Mouse (Mus musculus) gastrocnemius, adult 18-20 months (tissue): ENCODE results near the gene Ppp1r13l. TPM values are rescaled to one million over a fixed set of nuclear protein-coding genes. Genes with fewer than 3 reads are reported as not detected.

Experiments
- DNase-seq: peaks from one replicate; pipeline ENCODE4 v3.0.0; 2021; ENCODE audit warnings: low spot score
- microRNA-seq: library from miRNA; unstranded; fragments of <30 nt; microRNA quantifications from one replicate; pipeline ENCODE4 v1.2.0, GENCODE M21; 2021
- total RNA-seq, 2 experiments: library from RNA; stranded (reverse); gene quantifications; 2 replicates each; pipeline ENCODE4 v1.2.3; 2021

Ppp1r13l gene
- total RNA-seq, 2 experiments from 2014 or later: 3.6 to 5.3 TPM

DNA sequence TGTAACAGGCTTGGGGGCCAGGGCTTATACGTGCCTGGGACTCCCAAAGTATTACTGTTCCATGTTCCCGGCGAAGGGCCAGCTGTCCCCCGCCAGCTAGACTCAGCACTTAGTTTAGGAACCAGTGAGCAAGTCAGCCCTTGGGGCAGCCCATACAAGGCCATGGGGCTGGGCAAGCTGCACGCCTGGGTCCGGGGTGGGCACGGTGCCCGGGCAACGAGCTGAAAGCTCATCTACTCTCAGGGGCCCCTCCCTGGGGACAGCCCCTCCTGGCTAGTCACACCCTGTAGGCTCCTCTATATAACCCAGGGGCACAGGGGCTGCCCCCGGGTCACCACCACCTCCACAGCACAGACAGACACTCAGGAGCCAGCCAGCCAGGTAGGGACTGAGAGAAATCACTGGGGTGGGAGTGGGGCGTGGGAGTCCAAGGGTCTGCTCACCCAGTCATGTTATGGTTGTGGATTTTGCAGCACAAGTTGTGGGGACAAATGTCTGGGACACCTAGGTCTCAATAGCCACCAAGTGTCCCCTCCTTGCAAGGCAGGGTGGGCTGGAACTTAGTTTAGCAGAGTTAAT lies 51.3 kb downstream of the Ppp1r13l start:
- DNase-seq: peak; percentile 94

DNA sequence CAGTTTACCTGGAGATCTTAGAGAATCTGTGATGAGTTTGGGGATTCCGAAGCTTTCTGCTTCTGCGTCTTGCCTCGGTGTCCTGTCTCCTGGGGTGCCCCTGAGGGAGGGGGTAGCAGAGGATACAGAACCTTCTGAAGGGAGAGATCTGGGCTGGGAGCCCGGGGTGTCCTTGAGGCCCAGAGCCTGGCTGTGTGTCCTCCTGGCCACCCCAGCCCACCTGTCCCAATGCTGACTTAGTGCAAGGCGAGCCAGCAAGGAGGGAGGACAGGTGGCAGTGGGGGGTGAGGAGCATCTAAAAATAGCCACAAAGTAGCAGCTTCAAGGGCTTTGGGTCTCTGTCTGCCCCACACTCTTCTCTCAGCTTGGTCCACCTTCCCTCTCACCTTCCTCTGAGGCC lies 52.2 kb downstream of the Ppp1r13l start:
- DNase-seq: peak; percentile 78

DNA sequence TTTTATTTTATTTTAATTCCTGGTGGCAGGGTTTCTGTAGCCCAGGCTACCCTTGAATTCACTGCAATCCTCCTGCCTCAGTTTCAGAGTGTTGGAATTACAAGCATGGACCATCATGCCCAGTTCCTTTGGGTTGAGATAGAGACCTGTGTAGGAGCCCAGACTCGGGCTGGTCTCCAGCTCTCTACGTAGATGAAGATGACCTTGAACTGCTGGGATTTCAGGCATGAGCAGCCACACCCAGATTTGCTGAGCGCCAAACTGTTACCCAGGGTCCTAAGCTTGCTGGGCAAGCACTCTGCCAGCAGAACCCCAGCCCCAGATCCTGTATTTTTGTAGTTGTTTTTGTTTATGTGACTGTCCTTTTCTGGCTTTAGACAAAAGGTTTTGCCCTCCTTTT lies 54.0 kb downstream of the Ppp1r13l start:
- peak; percentile 26 for DNase-seq

DNA sequence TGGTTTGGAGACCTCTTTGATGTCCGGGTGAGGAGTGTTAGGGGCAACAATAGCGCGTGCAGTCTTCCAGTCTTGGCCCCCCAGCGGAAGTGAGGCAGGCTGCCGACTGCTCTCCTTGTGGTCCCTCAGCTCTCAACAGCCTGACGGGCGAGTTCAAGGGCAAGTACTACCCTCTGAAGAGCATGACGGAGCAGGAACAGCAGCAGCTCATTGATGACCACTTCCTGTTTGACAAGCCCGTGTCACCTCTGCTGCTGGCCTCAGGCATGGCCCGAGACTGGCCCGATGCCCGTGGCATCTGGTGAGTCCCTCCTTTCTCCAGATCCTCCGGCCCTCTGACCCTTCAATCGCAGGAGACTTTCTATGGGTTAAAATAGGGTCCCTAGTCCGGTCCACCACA lies 57.0 kb downstream of the Ppp1r13l start:
- no peak for DNase-seq

DNA sequence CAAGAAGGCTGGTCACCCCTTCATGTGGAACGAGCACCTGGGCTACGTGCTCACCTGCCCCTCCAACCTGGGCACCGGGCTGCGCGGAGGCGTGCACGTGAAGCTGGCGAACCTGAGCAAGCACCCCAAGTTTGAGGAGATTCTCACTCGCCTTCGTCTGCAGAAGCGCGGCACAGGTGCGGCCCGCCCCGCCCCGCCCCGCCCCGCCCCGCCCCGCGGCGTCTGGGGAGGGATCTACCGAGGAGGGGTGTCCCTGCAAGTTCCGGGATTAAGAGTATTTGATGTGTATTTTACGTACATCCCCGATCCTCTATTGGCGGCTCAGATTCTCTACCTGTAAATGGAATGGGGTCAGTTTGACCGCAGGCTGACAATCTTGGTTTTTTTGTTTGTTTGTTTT lies 60.6 kb downstream of the Ppp1r13l start:
- no peak for DNase-seq

DNA sequence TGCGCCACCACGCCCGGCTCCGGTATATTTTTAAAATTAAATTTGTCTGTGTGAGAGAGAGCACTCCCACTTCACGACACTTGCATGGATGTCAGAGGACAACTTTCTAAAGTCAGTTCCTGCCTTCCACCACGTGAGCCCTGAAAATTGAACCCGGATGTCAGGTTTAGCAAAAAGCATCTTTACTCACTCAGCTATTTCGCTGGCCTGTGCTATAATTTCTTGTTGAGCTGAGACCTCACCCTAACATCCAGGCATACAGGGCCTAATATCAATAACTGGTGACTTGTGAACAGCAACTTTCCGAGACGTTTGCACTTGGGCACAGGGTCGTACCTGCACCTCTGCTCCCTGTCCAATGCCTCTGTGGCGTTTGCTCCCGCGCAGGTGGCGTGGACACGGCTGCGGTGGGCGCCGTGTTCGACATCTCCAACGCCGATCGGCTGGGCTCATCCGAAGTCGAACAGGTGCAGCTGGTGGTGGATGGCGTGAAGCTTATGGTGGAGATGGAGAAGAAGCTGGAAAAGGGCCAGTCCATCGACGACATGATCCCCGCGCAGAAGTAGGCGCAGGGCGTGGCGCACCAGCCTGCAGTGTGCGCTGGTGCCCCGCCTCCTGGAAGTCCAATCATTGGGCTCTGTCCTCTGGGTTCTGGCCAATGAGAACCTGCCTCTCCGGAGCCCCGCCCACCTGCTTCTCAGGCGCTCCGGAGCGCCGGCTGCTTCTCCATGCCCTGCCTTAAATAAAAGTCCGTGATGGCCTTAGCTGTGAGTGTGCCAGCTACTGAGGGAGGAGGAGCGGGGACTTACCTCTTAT lies 61.5 kb downstream of the Ppp1r13l start:
- DNase-seq: peak; percentile 81

DNA sequence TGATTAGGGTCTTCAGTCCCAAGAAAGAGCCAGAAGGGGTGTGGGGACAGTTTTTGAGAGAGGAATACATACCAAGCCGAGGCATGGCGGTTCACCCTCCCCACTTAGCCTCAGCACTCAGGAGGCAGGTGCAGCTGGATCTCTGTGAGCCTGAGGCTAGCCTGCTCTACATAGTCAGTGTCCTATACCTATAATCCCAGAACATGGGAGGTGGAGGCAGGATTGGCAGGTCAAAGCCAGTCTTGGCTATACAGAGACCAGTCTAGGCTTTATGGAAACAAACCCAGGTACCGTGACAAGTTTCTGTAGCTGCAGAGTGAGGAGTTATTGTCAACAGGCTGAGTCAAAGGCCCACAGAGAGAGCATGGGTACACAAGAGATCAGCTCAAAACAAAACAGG lies 63.5 kb downstream of the Ppp1r13l start:
- peak; percentile 57 for DNase-seq

DNA sequence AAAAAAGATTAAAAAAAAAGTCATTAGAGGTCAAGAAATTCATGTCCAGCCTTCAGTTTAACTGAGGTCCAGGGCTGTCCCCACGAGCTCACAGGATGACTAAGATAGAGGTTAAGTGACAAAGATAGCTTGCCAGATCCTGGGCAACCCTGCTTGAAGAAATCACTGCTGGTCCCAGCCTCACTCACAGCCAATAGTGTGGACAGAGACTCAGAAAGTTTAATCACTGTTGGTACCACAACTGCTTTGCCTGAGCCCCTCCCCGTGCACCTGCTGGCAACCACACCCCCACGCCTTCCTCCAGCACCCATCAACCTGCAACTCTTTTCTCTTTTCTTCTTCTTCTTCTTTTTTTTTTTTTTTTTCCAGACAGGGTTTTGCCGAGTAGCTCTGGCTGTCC lies 64.5 kb downstream of the Ppp1r13l start:
- DNase-seq: peak; percentile 65

DNA sequence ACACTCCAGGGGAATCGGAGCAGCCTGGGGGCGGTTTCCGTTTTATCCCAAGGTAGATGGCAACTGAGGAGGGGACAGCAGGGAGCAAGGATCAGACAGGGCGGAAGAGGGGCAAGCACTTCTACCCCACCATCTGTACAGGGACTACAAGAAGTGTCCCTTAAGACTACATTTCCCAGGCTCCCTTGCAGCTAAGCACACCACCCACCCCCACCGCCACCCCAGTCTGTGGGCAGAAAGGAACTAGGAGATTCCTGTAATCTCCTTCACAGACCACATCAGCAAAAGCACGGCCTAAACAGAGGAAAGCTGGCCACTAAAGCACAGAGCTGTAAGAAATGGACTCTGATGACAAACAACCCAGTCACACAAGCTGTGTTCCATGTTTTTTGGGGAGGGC lies 66.8 kb downstream of the Ppp1r13l start:
- no peak for DNase-seq

DNA sequence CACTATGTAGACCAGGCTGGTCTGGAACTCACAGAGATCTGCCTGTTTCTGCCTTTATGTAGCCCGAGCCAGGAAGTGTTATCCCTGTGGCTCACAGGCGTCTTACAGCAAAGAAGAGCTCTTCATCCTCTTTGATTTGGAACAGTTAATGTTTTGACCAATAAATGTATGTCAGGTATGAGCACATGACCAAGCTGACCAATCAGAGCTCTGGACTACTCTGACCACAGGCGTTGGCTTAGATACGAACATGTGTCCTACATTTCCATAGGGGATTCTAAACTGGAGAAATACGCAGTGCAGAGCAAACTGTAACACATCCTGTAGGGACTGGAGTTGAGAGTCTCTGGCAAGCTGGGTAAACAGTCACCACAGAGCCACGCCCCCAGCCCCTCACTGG lies 67.3 kb downstream of the Ppp1r13l start:
- no peak for DNase-seq

Small RNA genes within 50 kb of the gene (microRNA-seq; reads per million reads assigned to microRNA genes)
- not detected for gene Mir343

Other genes starting within 250 kb of the Ppp1r13l start
- not detected for gene Gm4969, start 241.4 kb upstream of the Ppp1r13l start, total RNA-seq
- 1 to 10 TPM; 2.2 to 2.6 TPM for gene Fbxo46, start 239.9 kb upstream of the Ppp1r13l start, total RNA-seq
- gene Qpctl, start 210.5 kb upstream of the Ppp1r13l start, total RNA-seq: 1 to 10 TPM; 1.9 to 2.0 TPM
- gene Snrpd2, start 210.0 kb upstream of the Ppp1r13l start, total RNA-seq: 10 to 100 TPM; 50.5 to 55.4 TPM
- gene Gipr, start 193.6 kb upstream of the Ppp1r13l start, total RNA-seq: not detected
- gene Eml2, start 183.3 kb upstream of the Ppp1r13l start, total RNA-seq: 10 to 100 TPM; 13.9 to 15.0 TPM
- 1 to 10 TPM; 1.3 to 3.3 TPM for gene Gpr4, start 147.2 kb upstream of the Ppp1r13l start, total RNA-seq
- gene Opa3, start 131.4 kb upstream of the Ppp1r13l start, total RNA-seq: 10 to 100 TPM; 41.3 to 47.1 TPM
- 10 to 100 TPM; 11.6 to 22.2 TPM for gene Vasp, start 87.9 kb upstream of the Ppp1r13l start, total RNA-seq
- under 1 TPM; 0.30 to 0.36 TPM for gene Ppm1n, start 79.7 kb upstream of the Ppp1r13l start, total RNA-seq
- gene Rtn2, start 77.1 kb upstream of the Ppp1r13l start, total RNA-seq: 1,000 to 10,000 TPM; 1,025 to 1,102 TPM
- 1 to 10 TPM in 1 of 2 experiments, under 1 TPM in 1; 0.57 to 2.5 TPM for gene Fosb, start 49.7 kb upstream of the Ppp1r13l start, total RNA-seq
- 10 to 100 TPM; 30.0 to 30.8 TPM for gene Ercc1, start 15.0 kb upstream of the Ppp1r13l start, total RNA-seq
- gene Cd3eap, start 266 bp upstream of the Ppp1r13l start, total RNA-seq: 10 to 100 TPM; 10.8 to 11.4 TPM
- gene Ercc2, start 22.3 kb downstream of the Ppp1r13l start, total RNA-seq: 10 to 100 TPM in 1 of 2 experiments, 1 to 10 TPM in 1; 9.0 to 10.6 TPM
- gene Klc3, start 44.4 kb downstream of the Ppp1r13l start, total RNA-seq: under 1 TPM in 1 of 2 experiments, not detected in 1; 0.21 TPM
- gene Ckm, start 45.0 kb downstream of the Ppp1r13l start, total RNA-seq: over 10,000 TPM; 37,972 to 42,859 TPM
- gene Mark4, start 99.1 kb downstream of the Ppp1r13l start, total RNA-seq: 10 to 100 TPM; 18.5 to 20.8 TPM
- gene Exoc3l2, start 103.6 kb downstream of the Ppp1r13l start, total RNA-seq: 1 to 10 TPM in 1 of 2 experiments, under 1 TPM in 1; 0.57 to 1.5 TPM
- gene Bloc1s3, start 148.6 kb downstream of the Ppp1r13l start, total RNA-seq: 1 to 10 TPM; 1.9 to 2.2 TPM
- gene Trappc6a, start 148.6 kb downstream of the Ppp1r13l start, total RNA-seq: 1 to 10 TPM; 9.0 to 9.4 TPM
- not detected for gene Nkpd1, start 158.1 kb downstream of the Ppp1r13l start, total RNA-seq
- 10 to 100 TPM; 43.4 to 47.5 TPM for gene Ppp1r37, start 203.3 kb downstream of the Ppp1r13l start, total RNA-seq
- under 1 TPM; 0.43 to 0.71 TPM for gene Zfp296, start 217.5 kb downstream of the Ppp1r13l start, total RNA-seq
- 10 to 100 TPM; 72.9 to 81.2 TPM for gene Gemin7, start 217.8 kb downstream of the Ppp1r13l start, total RNA-seq
- 10 to 100 TPM in 1 of 2 experiments, 1 to 10 TPM in 1; 8.7 to 10.4 TPM for gene Clasrp, start 244.7 kb downstream of the Ppp1r13l start, total RNA-seq